Mouse (Mus musculus): ENCODE measurements at regions not wholly inside any gene's neighbourhood (a gene's known extent, or its start where the extent isn't known, plus 50 kb on each side); places are given as distances from the start of the nearest gene placed in this dataset.

- TF ChIP-seq CTCF (IDR thresholded peaks at IDR 0.05; ENCODE audit: low read depth, low read length) = no peak
- TF ChIP-seq TAL1 (conservative IDR thresholded peaks at IDR 0.05; ENCODE audit: low read depth, low read length) = no peak
- no peak for TF ChIP-seq GATA1 (IDR thresholded peaks at IDR 0.05; ENCODE audit: borderline replicate concordance, low read length)
These were observed 547.2 kb downstream of the Tns1 start for GRCm38 (mm10) chr1:73577019-73577418.
